In genomic region chr8:104268937-104269440, GRCm38 (mm10) we compare ENCODE assay signal across 36 mouse cellular contexts. TPM values are rescaled to one million over a fixed set of nuclear protein-coding genes. Genes with fewer than 3 reads are reported as not detected.
DNase-seq lines count a peak whose midpoint lies in the region; ATAC-seq and TF ChIP-seq lines count a peak whose summit lies in the region.
"Had no signal": no experiment of that assay in that cellular context is flagged by ENCODE, and none has a peak within 500 bp of the region (broad histone marks: within the 10 kb centered on the region; RNA-seq: fewer than 3 reads in every experiment).

No protein-coding gene starts in this region.

- peak; percentile 56 for DNase-seq in heart, adult 11 months
- no peak for DNase-seq in heart, adult 9 months (ENCODE audit: low spot score in 2 of 2)
- peak; percentile 18 for DNase-seq in hindbrain, postnatal 0 days (ENCODE audit: low spot score)
- no peak for DNase-seq in hindbrain, embryonic 14.5 days (ENCODE audit: low spot score)
- peak; percentile 9 for DNase-seq in retina, postnatal 1 day
- DNase-seq in retina, embryonic 14.5 days (ENCODE audit: low spot score) = no peak
- DNase-seq in layer of hippocampus, adult 8-10 months (ENCODE audit: low spot score in 2 of 2) = no peak
- DNase-seq: adrenal gland, postnatal 10 days; adrenal gland, postnatal 36 days; B cell, adult 2 months; cerebellum, adult 11 months; cerebellum, adult 2 months; cerebellum, adult 9-11 months; cerebellum, postnatal 36 days; gastrocnemius, adult 2 months; gastrocnemius, postnatal 14 days; heart, adult 18-20 months; heart, postnatal 14 days had no signal

- H3K4me2 ChIP-seq in hindbrain, postnatal 0 days (ENCODE audit: low read depth, low read length) = no peak overlapping the region
- H3K4me2 ChIP-seq in hindbrain, embryonic 14.5 days (replicated peaks) = no peak overlapping the region
- H3K4me2 ChIP-seq: forebrain, embryonic 13.5 days; heart, embryonic 12.5 days; hindbrain, embryonic 12.5 days had no signal

- H3K27ac ChIP-seq in hindbrain, postnatal 0 days = no peak overlapping the region
- no peak overlapping the region for H3K27ac ChIP-seq in hindbrain, embryonic 14.5 days
- H3K27ac ChIP-seq: forebrain, embryonic 10.5 days; forebrain, embryonic 13.5 days; gastrocnemius, adult 2 months; hindbrain, embryonic 12.5 days had no signal

- no peak overlapping the region for H3K4me3 ChIP-seq in hindbrain, postnatal 0 days (ENCODE audit: low read length)
- H3K4me3 ChIP-seq in hindbrain, embryonic 14.5 days (replicated peaks; ENCODE audit: low read length) = no peak overlapping the region
- H3K4me3 ChIP-seq: forebrain, embryonic 10.5 days; forebrain, embryonic 13.5 days; gastrocnemius, adult 2 months; heart, embryonic 12.5 days; hindbrain, embryonic 12.5 days had no signal

- no peaks in the 10 kb centered on the region for H3K36me3 ChIP-seq in hindbrain, postnatal 0 days (ENCODE audit: insufficient read depth, low read length)
- 0 out of 2 replicates have a peak, but pooled peaks cover under 1% of the 10 kb centered on the region for H3K36me3 ChIP-seq in hindbrain, embryonic 14.5 days (replicated peaks; ENCODE audit: control insufficient read depth, insufficient read depth)

- no peak for ATAC-seq in hindbrain, postnatal 0 days
- ATAC-seq in hindbrain, embryonic 14.5 days (ENCODE audit: low FRiP score) = no peak
- ATAC-seq: forebrain, embryonic 13.5 days; forebrain, embryonic 16.5 days; hindbrain, embryonic 16.5 days; inflammation-experienced regulatory T-cells, adult 6 months; Patski had no signal

- H3K9ac ChIP-seq in hindbrain, postnatal 0 days (replicated peaks; ENCODE audit: low read length) = no peak overlapping the region
- no peak overlapping the region for H3K9ac ChIP-seq in hindbrain, embryonic 14.5 days
- H3K9ac ChIP-seq: forebrain, embryonic 13.5 days; heart, embryonic 12.5 days; hindbrain, embryonic 12.5 days had no signal

- H3K9me3 ChIP-seq in hindbrain, postnatal 0 days (ENCODE audit: low read length) = no peaks in the 10 kb centered on the region
- no peaks in the 10 kb centered on the region for H3K9me3 ChIP-seq in hindbrain, embryonic 14.5 days (ENCODE audit: control insufficient read depth, low read length)
- H3K9me3 ChIP-seq: forebrain, embryonic 10.5 days; forebrain, embryonic 13.5 days; heart, embryonic 12.5 days; hindbrain, embryonic 12.5 days had no signal

- no peaks in the 10 kb centered on the region for H3K27me3 ChIP-seq in hindbrain, postnatal 0 days (ENCODE audit: insufficient read depth, low read length)
- no peaks in the 10 kb centered on the region for H3K27me3 ChIP-seq in hindbrain, embryonic 14.5 days (ENCODE audit: control insufficient read depth, insufficient read depth, low read length)
- H3K27me3 ChIP-seq: CH12.LX; forebrain, embryonic 13.5 days; heart, embryonic 12.5 days; hindbrain, embryonic 12.5 days had no signal

- 65% methylated on average over 6 of the region's 6 CpGs for WGBS in hindbrain, postnatal 0 days
- 84% methylated on average over 6 of the region's 6 CpGs for WGBS in hindbrain, embryonic 14.5 days

- no peak for TF ChIP-seq CTCF in hindbrain, postnatal 0 days (IDR thresholded peaks at IDR 0.05; ENCODE audit: low read depth)

- no peaks in the 10 kb centered on the region for H3K4me1 ChIP-seq in hindbrain, postnatal 0 days (ENCODE audit: insufficient read depth, low read length)
- no peaks in the 10 kb centered on the region for H3K4me1 ChIP-seq in hindbrain, embryonic 14.5 days (replicated peaks; ENCODE audit: control insufficient read depth, insufficient read depth, low read length)
- H3K4me1 ChIP-seq: forebrain, embryonic 10.5 days; forebrain, embryonic 13.5 days; heart, embryonic 12.5 days; hindbrain, embryonic 12.5 days had no signal

RNA-seq across cellular contexts. Expression of gene Cklf, which starts 18.3 kb away (rescaled TPM):
- total RNA-seq in hindbrain, postnatal 0 days (2014; rRNA removed) = 31.6 and 33.6 TPM in 2 replicates
- polyA plus RNA-seq in hindbrain, postnatal 0 days (2015; fragmentation: Nextera tagmentation; extraction: Ambion mirVana) = 34.1 and 34.3 TPM in 2 replicates
- polyA plus RNA-seq in hindbrain, embryonic 14.5 days (2014; fragmentation: Nextera tagmentation; extraction: Ambion mirVana) = 28.6 and 35.1 TPM in 2 replicates
- 10 to 100 TPM in 1 of 4 experiments, 1 to 10 TPM in 3; 7.5 to 12.1 (median 8.4) TPM for total RNA-seq in layer of hippocampus, adult 8-10 months (2022)

RNA-seq across cellular contexts. Expression of gene Tk2, which starts 20.6 kb away (rescaled TPM):
- 46.7 and 50.9 TPM in 2 replicates for total RNA-seq in hindbrain, postnatal 0 days (2014; rRNA removed)
- polyA plus RNA-seq in hindbrain, postnatal 0 days (2015; fragmentation: Nextera tagmentation; extraction: Ambion mirVana) = 44.4 and 45.1 TPM in 2 replicates
- 46.6 and 51.8 TPM in 2 replicates for polyA plus RNA-seq in hindbrain, embryonic 14.5 days (2014; fragmentation: Nextera tagmentation; extraction: Ambion mirVana)
- total RNA-seq in layer of hippocampus, adult 8-10 months (2022) = 10 to 100 TPM; 39.2 to 46.1 (median 43.9) TPM

RNA-seq across cellular contexts. Expression of gene Cmtm2a, which starts 24.0 kb away (rescaled TPM):
- total RNA-seq in hindbrain, postnatal 0 days (2014; rRNA removed) = 1.2 TPM in 1 of 2 replicates, not detected in the other
- not detected in 2 replicates for polyA plus RNA-seq in hindbrain, postnatal 0 days (2015; fragmentation: Nextera tagmentation; extraction: Ambion mirVana)
- not detected in 2 replicates for polyA plus RNA-seq in hindbrain, embryonic 14.5 days (2014; fragmentation: Nextera tagmentation; extraction: Ambion mirVana)
- not detected for total RNA-seq in layer of hippocampus, adult 8-10 months (2022)
- total RNA-seq: adrenal gland, postnatal 10 days; CH12.LX; G1E; gastrocnemius, adult 2 months; gastrocnemius, postnatal 14 days; gastrocnemius, postnatal 4 days; heart, adult 18-20 months; heart, postnatal 14 days; hematopoietic stem cell, adult 5-6 weeks had no signal
- polyA plus RNA-seq: cerebellum, adult 2 months; embryonic facial prominence, embryonic 11.5 days; embryonic facial prominence, embryonic 14.5 days; forebrain, embryonic 10.5 days; forebrain, embryonic 13.5 days; forebrain, embryonic 16.5 days; frontal cortex, adult 2 months; G1E; heart, embryonic 12.5 days; heart, embryonic 16.5 days; hindbrain, embryonic 12.5 days; hindbrain, embryonic 16.5 days; inflammation-experienced regulatory T-cells, adult 6 months; intestine, embryonic 16.5 days; Patski had no signal

RNA-seq across cellular contexts. Expression of gene Gm45711, which starts 40.9 kb away (rescaled TPM):
- not detected in 2 replicates for total RNA-seq in hindbrain, postnatal 0 days (2014; rRNA removed)
- not detected in 2 replicates for polyA plus RNA-seq in hindbrain, postnatal 0 days (2015; fragmentation: Nextera tagmentation; extraction: Ambion mirVana)
- polyA plus RNA-seq in hindbrain, embryonic 14.5 days (2014; fragmentation: Nextera tagmentation; extraction: Ambion mirVana) = not detected in 2 replicates
- total RNA-seq in layer of hippocampus, adult 8-10 months (2022) = not detected
- total RNA-seq: adrenal gland, adult 18-20 months; adrenal gland, postnatal 10 days; adrenal gland, postnatal 36 days; CH12.LX; G1E; gastrocnemius, adult 2 months; gastrocnemius, postnatal 14 days; gastrocnemius, postnatal 4 days; heart, adult 18-20 months; heart, postnatal 14 days; hematopoietic stem cell, adult 5-6 weeks had no signal
- polyA plus RNA-seq: cerebellum, adult 2 months; embryonic facial prominence, embryonic 11.5 days; embryonic facial prominence, embryonic 14.5 days; forebrain, embryonic 10.5 days; forebrain, embryonic 13.5 days; forebrain, embryonic 16.5 days; frontal cortex, adult 2 months; G1E; heart, embryonic 12.5 days; heart, embryonic 16.5 days; hindbrain, embryonic 12.5 days; hindbrain, embryonic 16.5 days; inflammation-experienced regulatory T-cells, adult 6 months; intestine, embryonic 16.5 days; Patski had no signal

RNA-seq across cellular contexts. Expression of gene Cmtm1, which starts 41.0 kb away (rescaled TPM):
- total RNA-seq in hindbrain, postnatal 0 days (2014; rRNA removed) = not detected in 2 replicates
- polyA plus RNA-seq in hindbrain, postnatal 0 days (2015; fragmentation: Nextera tagmentation; extraction: Ambion mirVana) = not detected in 2 replicates
- polyA plus RNA-seq in hindbrain, embryonic 14.5 days (2014; fragmentation: Nextera tagmentation; extraction: Ambion mirVana) = not detected in 2 replicates
- total RNA-seq in layer of hippocampus, adult 8-10 months (2022) = not detected
- total RNA-seq: adrenal gland, postnatal 36 days; CH12.LX; gastrocnemius, adult 2 months; gastrocnemius, postnatal 14 days; gastrocnemius, postnatal 4 days; heart, adult 18-20 months; heart, postnatal 14 days; hematopoietic stem cell, adult 5-6 weeks had no signal
- polyA plus RNA-seq: cerebellum, adult 2 months; embryonic facial prominence, embryonic 11.5 days; embryonic facial prominence, embryonic 14.5 days; forebrain, embryonic 10.5 days; forebrain, embryonic 13.5 days; forebrain, embryonic 16.5 days; frontal cortex, adult 2 months; G1E; heart, embryonic 12.5 days; heart, embryonic 16.5 days; hindbrain, embryonic 12.5 days; hindbrain, embryonic 16.5 days; inflammation-experienced regulatory T-cells, adult 6 months; intestine, embryonic 16.5 days had no signal

Comparison
In these comparisons a context has a peak if more than half of its experiments do, and no peak if none do; other contexts are left out.
1. DNase-seq: peak in heart, adult 11 months (single experiment), hindbrain, postnatal 0 days (single experiment) and retina, postnatal 1 day (single experiment); none in heart, adult 9 months (0 of 2), hindbrain, embryonic 14.5 days (single experiment), retina, embryonic 14.5 days (single experiment) and layer of hippocampus, adult 8-10 months (0 of 2).